Mouse (Mus musculus) cerebellum, adult 2 months (tissue): Measurements from ENCODE around the gene Pex16.

Source experiments
- CTCF ChIP-seq: fragments of 200-500 bp; IDR thresholded peaks from 2 replicates; pipeline ENCODE4 v1.5.1; 2011; ENCODE audit warnings: low read depth, mild to moderate bottlenecking, control low read depth, low read length, moderate library complexity, borderline replicate concordance; ENCODE audit not compliant: insufficient read depth
- POLR2A ChIP-seq: fragments of 200-500 bp; IDR thresholded peaks from 2 replicates; pipeline ENCODE4 v1.6.1; 2011; ENCODE audit warnings: low read length, control low read depth, borderline replicate concordance; ENCODE audit not compliant: insufficient read depth

DNA sequence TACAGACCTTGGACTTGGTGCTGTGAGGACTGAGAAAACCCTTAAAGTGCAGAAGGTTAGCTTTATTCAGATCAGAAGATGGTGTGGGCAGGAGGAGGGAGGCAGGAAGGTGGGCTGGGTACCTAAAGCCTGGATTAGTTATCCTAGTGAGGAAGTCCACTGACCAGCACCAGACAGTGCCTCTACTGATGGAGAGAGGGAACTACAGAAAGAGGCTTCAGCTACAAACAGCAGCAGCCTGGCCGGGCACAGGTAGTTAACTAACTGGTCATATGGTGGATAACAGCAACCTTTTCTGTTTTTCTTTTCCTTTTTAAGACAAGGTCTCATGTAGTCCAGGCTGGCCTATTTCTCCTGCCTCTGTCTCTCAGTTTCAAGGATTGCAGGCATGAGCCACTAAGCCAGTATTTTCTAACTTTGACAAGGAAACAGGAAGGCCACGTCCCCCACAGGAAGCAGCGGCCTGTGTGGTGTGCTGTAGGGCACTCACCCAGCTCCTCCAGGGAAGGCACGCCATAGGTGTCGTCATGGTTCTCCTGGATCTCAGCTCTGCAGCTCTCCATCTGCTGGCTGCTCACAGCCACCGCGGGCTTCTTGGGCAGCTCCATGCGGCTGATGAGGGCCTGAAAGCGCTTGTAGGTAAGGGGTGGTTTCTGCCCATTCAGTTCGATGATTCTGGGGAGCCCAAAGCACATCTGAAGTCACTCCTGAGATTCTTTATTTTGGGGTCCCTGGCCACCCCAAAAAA lies 48.1 kb downstream of the Pex16 start:
- peak; percentile 59; the same call in 1 of the 2 replicates for TF ChIP-seq CTCF
- no peak for TF ChIP-seq POLR2A
